Mouse (Mus musculus) stomach, postnatal 0 days (tissue): ENCODE measurements around the gene Psmd8.

Source experiments
- CTCF ChIP-seq: IDR thresholded peaks from 2 replicates; pipeline ENCODE4 v1.5.1; 2016; ENCODE audit warnings: antibody characterized with exemption, low read depth, mild to moderate bottlenecking, moderate library complexity
- EP300 ChIP-seq: optimal IDR thresholded peaks from 2 replicates; pipeline ENCODE3; 2016; ENCODE audit warnings: antibody characterized with exemption

DNA sequence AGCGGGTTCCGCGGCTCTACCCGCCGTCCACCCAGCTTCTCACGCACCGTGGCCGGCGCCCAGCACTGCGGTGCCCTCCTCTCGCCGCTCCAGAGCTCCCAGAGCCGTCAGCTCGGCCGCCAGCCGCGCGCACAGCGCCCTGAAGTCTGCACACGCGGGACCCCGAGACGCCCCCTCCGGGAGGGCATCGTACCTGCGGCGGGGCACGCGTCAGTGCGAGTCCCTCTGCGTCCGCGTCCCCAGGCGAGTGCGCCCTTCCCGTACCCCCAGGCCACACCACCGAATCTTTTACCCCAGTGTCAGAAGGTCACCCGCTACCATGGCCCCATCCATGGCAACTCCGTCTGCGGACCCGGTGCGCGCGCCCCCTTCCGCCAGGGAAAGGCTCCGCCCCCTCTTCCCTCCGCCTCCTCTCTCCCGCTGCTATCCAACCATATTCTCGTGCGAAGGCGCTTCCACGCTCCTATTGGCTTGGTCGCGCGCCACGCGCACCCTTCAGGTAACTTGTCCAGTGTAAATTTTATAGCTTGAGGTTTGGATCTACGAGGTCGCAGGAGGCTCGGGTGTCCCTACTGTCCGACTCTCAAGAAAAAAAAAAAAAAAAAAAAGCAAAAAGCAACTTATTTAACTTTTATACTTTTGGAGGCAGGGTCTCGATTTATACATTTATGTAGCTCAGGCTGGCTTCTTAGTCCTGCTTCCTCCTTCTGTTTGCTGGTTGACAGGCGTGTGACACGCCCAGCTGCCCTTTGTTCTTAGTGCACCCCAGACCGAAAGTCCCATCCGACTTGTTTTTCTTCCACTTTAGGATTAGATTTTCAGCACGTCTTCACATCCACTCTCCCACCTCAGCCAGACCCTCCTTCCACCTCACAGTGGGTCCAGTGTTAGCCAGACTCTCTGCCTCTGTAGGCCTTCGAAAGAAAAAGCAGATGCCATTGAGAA, 24.4 kb downstream of the Psmd8 start, which contains the start of gene Fam98c:
- peak; percentile 61 for TF ChIP-seq CTCF
- TF ChIP-seq EP300, result no peak
